Mouse (Mus musculus): ENCODE measurements around the gene Eif5a2.

DNA sequence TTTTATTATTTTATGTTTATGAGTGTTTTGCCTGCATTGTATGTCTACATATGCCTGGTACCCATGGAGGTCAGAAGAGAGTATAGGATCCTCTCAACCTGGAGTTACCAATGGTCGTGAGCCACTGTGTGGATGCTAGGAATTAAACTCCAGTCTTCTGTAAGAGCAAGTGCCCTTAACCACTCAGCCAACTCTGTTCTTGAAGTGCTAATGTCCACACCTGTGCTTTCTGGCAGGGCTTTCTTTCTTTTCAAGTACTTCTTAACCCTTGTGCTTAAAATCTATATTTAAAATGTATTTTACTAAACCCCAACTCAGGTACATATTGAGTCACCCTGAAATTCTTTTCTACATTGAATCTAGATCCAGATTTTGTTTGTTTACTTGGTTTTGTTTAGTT is 45.2 kb downstream of the Eif5a2 start:
- TF ChIP-seq CTCF (IDR thresholded peaks at IDR 0.05; ENCODE audit: borderline replicate concordance, insufficient read depth, low read length) = no peak
- no peak for TF ChIP-seq POLR2A (IDR thresholded peaks at IDR 0.05; ENCODE audit: low read depth, low read length)

Data from embryonic fibroblast, embryonic 13.5 days (primary cell).